Mouse (Mus musculus): ENCODE results near the gene Med13l.

DNA sequence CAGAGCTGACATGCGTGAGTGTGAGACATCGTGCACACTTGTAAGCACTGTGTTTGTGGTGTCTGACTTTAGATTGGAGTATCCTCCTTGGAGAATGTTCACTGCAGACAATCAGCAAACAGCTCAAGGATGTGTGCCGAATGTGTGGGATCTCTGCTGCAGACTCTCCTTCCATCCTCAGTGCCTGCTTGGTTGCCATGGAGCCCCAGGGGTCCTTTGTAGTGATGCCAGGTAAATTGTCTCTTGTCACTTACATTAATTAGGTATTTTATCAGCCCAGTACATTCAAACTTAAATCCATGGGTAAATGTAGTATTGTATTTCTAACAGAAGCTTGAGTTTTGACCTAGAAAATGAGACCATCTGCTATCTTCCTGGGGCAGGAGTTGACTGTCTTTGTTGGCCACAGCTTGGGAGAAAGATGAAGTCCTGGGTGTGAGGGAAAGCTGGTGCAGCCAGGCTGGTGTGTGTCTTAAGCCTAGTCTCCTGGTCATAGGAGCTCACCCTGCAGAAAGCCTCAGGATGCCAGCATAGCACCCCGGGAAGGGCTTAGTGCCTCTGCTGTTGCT lies 193.8 kb downstream of the Med13l start:
- TF ChIP-seq POLR2A (IDR thresholded peaks at IDR 0.05; ENCODE audit: low read depth, low read length) (no peak), CTCF (IDR thresholded peaks at IDR 0.05; ENCODE audit: extremely low read depth, insufficient read depth, insufficient read length, insufficient replicate concordance) (no peak)

Measured in spleen, adult 2 months (tissue).